Mouse (Mus musculus) lung, adult 2 months (tissue): Measurements from ENCODE around the gene Phf11b. TPM values are rescaled to one million over a fixed set of nuclear protein-coding genes. Genes with fewer than 3 reads are reported as not detected.

ENCODE experiments used
- polyA plus RNA-seq: library from polyadenylated mRNA; depleted of rRNA; stranded (reverse); fragments of >200 nt; gene quantifications from 2 replicates; pipeline ENCODE4 v1.2.3, GENCODE M21; 2012; rRNA removed

Gene Phf11b
- polyA plus RNA-seq, 1 experiment: 1.6 TPM

Other genes starting within 250 kb of the Phf11b start
- not detected in 2 replicates for gene 1700129C05Rik, start 198.5 kb downstream of the Phf11b start, polyA plus RNA-seq
- gene Gm5142, start 162.6 kb downstream of the Phf11b start, polyA plus RNA-seq: not detected in 2 replicates
- 10.2 and 11.7 TPM in 2 replicates for gene Rcbtb1, start 140.1 kb downstream of the Phf11b start, polyA plus RNA-seq
- not detected in 2 replicates for gene Gm6904, start 81.1 kb downstream of the Phf11b start, polyA plus RNA-seq
- 0.80 and 0.96 TPM in 2 replicates for gene Phf11a, start 43.8 kb downstream of the Phf11b start, polyA plus RNA-seq
- gene Phf11d, start 24.1 kb upstream of the Phf11b start, polyA plus RNA-seq: 11.5 and 17.3 TPM in 2 replicates
- 0.36 and 0.70 TPM in 2 replicates for gene Phf11c, start 54.0 kb upstream of the Phf11b start, polyA plus RNA-seq
- 3.1 and 5.1 TPM in 2 replicates for gene Setdb2, start 99.5 kb upstream of the Phf11b start, polyA plus RNA-seq
- 7.9 and 13.1 TPM in 2 replicates for gene Cab39l, start 99.6 kb upstream of the Phf11b start, polyA plus RNA-seq